Mouse (Mus musculus) thymus, postnatal 36 days (tissue): ENCODE results near the gene Ggps1.

ENCODE experiments used
- DNase-seq, 2 experiments: peaks; one replicate each; pipeline ENCODE4 v3.0.0; 2022; ENCODE audit warnings: mixed read lengths in 2 of 2

Ggps1 gene

GRCm38 (mm10) chr13:14063013-14063941 is at the start of gene Ggps1, which contains the start of gene Arid4b:
Ggps1 (minus strand) TSS chr13:14063488.
Arid4b (plus strand) TSS chr13:14063232.
- DNase-seq, result peak; percentile 92 to 97

DNA sequence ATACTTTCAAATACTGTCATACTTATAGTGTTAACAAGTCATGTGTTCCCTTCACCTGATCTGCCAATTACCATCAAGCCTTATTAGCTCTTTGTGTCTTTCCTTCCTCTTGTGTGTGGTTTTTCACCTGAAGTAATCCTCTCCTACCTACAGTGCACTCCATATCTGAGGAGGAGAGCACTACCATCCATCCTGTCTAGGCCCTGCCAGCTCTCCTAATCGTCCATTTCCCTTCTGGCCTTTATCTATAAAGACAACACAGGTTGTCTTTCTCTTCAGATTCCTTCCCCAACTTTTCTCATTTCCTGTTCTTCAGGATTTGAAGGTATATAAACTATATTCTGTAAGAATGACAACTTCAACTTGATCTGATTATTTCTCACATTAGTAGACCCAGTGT is 47.9 kb upstream of the Ggps1 start:
- DNase-seq, result no peak

GRCm38 (mm10) chr13:14110154-14110873 is 47.0 kb upstream of the Ggps1 start:
- no peak for DNase-seq

DNA sequence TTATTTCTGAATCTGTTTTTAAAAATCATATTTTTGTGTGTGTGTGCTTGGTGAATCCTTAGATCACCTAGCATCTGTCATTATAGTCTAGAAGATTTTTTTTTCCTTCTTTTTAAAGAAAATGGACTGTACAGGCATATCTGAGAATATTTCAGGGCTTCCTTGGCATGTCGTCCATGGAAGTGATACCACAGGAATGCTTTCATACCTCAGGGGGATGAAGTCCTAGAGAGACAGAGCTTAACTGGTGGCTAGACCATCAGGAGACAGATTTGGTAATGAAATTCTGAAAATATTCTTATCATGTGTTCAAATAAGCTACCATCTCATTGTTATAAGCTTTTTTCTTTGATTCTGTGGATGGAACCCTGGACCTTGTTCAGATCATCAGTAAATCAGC is 39.7 kb upstream of the Ggps1 start:
- DNase-seq, result no peak

- no peak for DNase-seq
Measured at GRCm38 (mm10) chr13:14088669-14089068, 25.4 kb upstream of the Ggps1 start.

DNA sequence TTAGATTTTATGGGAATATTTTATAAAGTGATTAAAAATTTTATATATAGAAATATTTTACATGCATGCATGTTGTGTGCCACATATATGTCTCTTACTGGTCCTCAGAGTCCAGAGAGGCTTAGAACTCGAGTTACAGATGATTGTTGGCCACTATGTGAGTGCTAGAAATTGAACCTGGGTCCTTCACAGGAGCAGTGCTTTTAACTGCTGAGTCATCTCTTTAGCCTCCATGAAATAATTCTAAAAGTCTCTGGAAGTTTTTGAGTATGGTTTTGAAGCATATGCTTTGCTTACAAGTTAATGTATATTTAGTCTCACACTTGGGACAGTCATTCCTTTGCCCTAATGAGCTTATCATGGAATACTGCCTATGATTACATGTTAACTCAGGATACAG is 12.0 kb upstream of the Ggps1 start:
- DNase-seq, result no peak

DNA sequence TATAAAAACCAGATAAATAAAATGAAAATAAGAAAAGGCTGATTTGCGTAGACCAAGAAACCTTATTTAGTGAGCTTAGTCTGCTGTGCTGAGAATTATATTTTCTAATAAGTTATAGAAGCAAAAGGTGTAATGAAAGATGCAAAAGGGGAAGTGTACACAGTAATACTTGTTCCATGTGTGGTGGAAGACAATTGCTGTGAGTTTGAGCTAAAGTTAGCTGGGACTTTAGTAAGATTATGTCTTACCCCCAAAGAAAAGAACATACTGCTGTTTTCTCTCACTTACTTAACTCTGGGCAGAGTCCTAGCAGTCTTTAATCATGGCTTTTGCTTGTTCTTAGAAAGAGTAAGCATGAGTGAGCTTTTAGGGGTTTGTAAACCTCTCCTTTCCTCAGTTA is 11.1 kb upstream of the Ggps1 start:
- no peak for DNase-seq

DNA sequence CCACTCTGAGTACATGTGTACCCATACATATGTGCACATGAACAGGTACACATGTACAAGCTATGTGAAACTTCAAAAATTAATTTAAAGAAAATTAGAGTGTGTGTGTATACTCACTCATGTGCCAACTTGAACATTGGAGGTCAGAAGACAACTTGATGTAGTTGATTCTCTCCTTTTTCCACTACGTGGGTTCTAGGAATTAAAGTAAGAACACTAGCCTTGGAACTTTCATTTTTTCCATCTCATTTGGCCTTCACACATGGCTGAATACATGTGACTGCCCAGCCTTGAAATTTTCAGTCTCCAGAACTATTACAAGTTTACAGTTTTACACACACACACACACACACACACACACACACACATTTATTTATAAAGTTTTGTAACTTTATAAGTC is 6.0 kb upstream of the Ggps1 start:
- no peak for DNase-seq

DNA sequence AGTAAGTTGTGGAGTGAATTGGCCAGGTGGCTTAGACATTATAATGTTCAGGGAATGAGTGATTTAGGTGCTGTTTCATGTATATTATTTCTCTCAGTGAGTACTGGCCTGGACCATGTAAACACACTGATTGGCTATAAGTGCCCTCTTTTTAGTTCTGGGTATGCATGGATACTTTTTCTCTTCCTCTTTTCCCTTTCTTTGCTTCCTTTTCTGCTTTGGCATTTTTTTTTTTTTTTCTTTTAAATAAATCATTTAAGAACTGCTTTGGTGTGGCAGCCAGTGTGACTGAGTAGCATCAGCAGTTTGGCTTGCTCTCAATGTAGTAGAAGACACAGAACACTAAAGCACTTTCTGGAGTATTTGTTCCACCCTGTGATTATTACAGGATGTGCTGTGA is 4.7 kb upstream of the Ggps1 start:
- no peak for DNase-seq

GRCm38 (mm10) chr13:14065701-14066100 is 2.4 kb upstream of the Ggps1 start:
- DNase-seq, result no peak

DNA sequence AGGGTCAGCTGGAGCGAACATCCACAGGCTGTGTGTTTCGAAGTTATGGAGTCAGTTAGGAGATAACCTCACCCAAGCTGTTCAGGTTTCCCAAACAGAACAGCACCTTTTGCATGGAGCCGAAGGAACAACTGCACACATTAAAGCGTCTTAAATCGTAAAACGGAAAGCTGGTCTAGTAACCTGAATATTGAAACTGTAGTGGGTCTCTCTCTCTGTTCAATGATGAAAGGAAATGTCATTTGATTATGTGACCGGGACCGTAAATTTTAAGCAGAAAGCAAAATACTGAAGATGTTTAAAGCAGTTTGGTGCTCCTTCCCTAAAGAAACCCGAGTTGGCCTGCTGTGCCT is 1.7 kb upstream of the Ggps1 start:
- no peak for DNase-seq

DNA sequence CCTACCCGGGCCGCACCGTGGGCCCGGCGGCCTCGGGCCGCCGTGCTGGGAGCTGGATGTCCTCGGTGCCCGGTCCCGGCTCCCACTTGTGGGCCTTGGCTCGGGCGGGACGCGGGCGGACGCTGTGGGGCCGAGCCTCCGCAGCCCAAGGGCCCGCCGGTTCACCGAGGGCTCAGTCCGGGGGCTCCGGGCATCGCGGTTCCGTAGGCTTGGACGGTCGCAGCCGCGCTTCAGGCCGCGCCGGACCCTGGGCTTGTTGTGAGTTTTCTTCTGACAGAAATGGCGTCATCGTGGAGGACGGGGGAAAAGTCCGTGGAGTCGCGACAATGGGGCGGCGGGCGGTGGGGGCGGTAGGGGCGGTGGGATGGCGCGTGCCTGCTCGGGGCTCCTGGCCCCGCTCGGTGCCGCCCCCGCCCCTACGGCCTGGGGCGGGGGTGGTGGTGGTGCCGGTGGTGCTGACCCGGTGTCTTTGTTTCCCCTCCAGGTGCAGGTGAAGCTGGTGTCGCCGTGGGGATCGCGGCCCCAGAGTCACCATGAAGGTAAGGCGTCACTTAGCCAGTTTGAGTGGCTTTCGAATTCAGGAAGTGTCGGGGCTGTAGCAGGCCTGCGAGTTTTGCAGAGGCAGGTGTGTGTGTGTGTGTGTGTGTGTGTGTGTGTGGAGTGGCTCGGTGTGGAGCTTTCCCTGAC is 1.2 kb upstream of the Ggps1 start:
- DNase-seq, result peak; percentile 59 to 68

GRCm38 (mm10) chr13:14063942-14064271 is 619 bp upstream of the Ggps1 start:
- no peak for DNase-seq

- DNase-seq, result no peak
Measured at GRCm38 (mm10) chr13:14062209-14063012, 877 bp downstream of the Ggps1 start.

DNA sequence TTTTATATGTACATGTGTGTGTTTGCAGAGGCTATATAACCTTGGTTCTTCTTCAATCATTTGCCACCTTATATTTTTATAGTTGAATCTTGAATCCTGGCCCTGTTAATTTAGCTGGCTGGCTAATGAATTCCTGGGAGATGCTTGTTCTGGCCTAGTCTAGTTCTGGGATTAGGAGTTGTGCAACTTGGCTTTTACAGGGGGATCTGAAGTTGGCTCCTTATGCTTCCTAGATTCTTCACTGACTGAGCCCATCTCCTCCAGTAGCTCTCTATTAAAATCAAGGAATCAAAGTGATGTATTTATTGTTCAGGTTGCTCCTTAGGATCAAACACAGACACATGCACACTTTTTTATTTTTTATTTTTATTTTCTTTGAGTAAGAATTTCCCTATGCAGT is 3.7 kb downstream of the Ggps1 start:
- no peak for DNase-seq

DNA sequence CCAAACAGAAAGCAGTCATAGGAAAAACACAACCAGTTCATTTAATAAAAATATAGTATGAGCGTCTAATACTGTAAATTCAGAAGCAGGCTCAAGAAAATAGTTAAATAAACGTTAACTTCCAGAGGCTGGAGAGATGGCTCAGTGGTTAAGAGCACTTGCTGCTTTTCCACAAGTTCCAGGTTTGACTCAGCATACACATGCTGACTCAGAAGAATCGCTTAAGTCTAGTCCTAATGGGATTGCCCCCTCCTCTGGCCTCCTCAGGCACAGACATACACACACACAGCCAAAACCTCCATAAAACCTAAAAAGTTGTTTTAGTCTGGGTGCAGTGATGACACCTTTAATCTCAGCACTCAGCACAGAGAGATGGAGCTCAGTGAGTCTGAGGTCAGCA is 6.5 kb downstream of the Ggps1 start:
- no peak for DNase-seq

DNA sequence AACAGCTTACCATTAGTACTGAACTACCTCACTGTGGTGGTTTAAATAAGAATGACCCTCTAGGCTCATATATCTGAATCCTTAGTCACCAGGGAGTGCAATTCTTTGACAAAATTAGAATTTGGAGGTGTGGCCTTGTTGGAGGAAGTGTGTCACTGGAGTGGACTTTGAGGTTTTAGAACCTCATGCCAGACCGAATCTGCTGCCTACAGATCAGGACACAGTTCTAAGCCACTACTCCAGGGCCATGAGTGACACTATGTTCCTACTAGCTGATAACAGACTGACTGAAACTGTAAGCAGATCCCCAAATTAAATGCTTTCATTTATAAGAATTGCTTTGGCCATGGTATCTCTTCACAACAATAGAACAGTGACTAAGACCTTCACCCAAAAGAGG is 13.4 kb downstream of the Ggps1 start:
- no peak for DNase-seq

DNA sequence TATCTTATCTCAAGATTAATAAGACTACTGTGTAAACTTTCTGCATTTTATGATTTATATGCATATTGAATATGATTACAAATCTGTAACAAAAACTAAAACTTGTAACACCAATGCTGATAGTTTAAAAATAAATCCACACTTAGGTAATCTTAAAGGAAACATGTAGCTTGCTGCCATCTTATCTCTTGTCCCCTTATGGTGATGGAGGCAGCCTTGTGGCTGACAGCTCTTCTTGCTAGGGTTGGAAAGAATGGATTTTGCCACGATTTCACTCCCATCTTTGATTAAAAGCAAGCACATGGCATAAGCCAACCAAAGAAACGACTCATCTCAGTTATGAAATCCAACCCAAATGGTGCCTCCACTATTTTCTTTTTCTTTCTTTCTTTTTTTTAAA is 18.8 kb downstream of the Ggps1 start:
- no peak for DNase-seq

DNA sequence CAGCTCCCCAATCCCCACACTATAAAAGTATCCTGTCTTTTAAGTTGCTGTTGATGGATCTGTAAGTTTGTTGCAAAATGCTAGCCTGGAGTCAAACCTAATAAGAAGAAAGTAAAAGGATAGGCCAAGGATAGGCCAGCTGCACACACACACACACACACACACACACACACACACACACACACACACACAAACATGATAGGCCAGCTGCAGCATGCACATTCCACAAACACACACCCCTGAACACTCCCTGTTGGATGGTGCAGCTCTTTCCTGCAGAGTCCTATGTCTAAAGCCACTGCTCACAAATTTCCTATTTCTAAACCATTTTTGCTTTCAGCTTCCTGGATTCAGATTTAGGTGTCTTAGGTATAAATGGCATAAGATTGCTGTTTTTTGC is 19.4 kb downstream of the Ggps1 start:
- no peak for DNase-seq

DNA sequence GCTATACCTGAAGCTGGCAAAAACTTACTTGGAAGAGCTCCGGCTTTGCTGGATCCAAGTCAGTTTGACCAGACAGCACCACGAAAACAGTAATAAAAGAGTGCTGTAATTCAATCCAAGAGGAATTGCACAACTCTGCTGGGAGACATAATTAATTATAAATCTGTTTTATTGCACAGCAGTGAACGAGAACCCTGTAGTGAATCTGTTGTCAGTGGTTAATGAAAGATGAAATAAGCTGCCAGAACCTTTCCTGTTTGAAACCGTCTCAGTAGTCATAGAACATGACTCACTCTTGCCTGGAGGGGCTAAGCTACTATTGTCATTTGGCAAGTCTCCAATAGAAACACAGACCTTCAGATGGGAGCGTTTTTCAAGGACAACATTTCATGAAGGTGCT is 23.1 kb downstream of the Ggps1 start:
- DNase-seq, result no peak

DNA sequence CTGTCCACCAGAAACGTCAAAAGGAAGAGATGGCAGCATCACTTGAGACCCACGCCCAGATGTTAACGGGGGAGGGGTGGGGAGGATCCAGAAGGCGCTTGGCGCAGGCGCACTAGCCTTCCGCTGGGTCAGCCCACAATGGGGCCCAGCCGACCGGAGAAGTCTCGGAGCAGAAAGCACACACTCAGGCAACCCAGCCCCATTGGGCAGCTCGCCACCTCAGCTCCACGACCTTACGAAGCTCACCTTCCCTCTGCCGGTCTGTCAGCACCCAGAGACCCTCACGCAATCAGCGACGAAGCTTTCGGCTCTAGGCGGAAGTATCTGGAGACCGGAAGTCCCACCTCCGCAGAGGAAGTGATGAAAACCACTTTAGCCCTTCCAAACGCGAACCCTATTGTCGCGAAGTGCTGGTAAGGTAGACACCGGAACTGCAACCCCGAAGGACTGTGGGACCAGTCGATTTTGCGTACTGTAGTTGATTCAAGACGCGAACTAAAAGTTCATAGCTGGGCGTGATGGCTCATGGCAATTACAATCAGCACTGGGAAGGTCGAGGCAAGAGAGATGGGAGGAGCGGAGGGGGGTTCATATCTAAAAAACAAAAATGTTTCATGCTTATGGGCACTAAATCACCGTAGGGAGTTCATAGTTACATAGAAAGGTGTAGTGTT is 23.9 kb downstream of the Ggps1 start, which contains the start of gene Tbce:
Gene Tbce (minus strand): TSS at position 347 of the 674 bp plus-strand sequence.
- DNase-seq, result peak; percentile 90 to 92

DNA sequence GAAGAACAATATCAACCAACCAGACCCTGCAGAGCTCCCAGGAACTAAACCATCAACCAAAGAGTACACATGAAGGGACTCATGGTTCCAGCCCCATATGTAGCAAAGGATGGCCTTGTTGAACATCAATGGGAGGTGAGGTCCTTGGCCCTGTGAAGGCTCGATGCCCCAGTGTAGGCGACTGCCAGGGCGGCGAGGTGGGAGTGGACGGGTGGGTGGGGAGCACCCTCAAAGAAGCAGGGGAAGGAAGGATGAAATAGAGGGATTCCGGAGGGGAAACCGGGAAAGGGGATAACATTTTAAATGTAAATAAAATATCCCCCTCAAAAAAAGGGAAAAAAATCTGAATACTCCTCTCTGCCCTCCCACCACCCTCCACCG is 24.4 kb downstream of the Ggps1 start:
- DNase-seq, result no peak
